Mouse (Mus musculus): ENCODE measurements around the gene Ppp1r12b.

Gene Ppp1r12b

GRCm38 (mm10) chr1:134796076-134796475 lies 159.7 kb downstream of the Ppp1r12b start:
- no peak for DNase-seq (ENCODE audit: low spot score)

- DNase-seq (ENCODE audit: low spot score) = no peak
Measured at GRCm38 (mm10) chr1:134791456-134791855, 164.3 kb downstream of the Ppp1r12b start.

- DNase-seq (ENCODE audit: low spot score) = no peak
Measured at GRCm38 (mm10) chr1:134790716-134791439, 164.9 kb downstream of the Ppp1r12b start.

- DNase-seq (ENCODE audit: low spot score) = no peak
Measured at GRCm38 (mm10) chr1:134788096-134788495, 167.6 kb downstream of the Ppp1r12b start.

- no peak for DNase-seq (ENCODE audit: low spot score)
Measured at GRCm38 (mm10) chr1:134784911-134785310, 170.8 kb downstream of the Ppp1r12b start.

GRCm38 (mm10) chr1:134784481-134784880 lies 171.3 kb downstream of the Ppp1r12b start:
- DNase-seq (ENCODE audit: low spot score) = no peak

GRCm38 (mm10) chr1:134783958-134784357 lies 171.8 kb downstream of the Ppp1r12b start:
- no peak for DNase-seq (ENCODE audit: low spot score)

GRCm38 (mm10) chr1:134782797-134783196 lies 172.9 kb downstream of the Ppp1r12b start:
- no peak for DNase-seq (ENCODE audit: low spot score)

- no peak for DNase-seq (ENCODE audit: low spot score)
Measured at GRCm38 (mm10) chr1:134777936-134778548, 177.7 kb downstream of the Ppp1r12b start.

GRCm38 (mm10) chr1:134777201-134777885 lies 178.4 kb downstream of the Ppp1r12b start:
- DNase-seq (ENCODE audit: low spot score) = no peak

GRCm38 (mm10) chr1:134775631-134776030 lies 180.1 kb downstream of the Ppp1r12b start:
- no peak for DNase-seq (ENCODE audit: low spot score)

- DNase-seq (ENCODE audit: low spot score) = no peak
Measured at GRCm38 (mm10) chr1:134774728-134775287, 180.9 kb downstream of the Ppp1r12b start.

GRCm38 (mm10) chr1:134774247-134774646 lies 181.5 kb downstream of the Ppp1r12b start:
- DNase-seq (ENCODE audit: low spot score) = no peak

- DNase-seq (ENCODE audit: low spot score) = no peak
Measured at GRCm38 (mm10) chr1:134773256-134773655, 182.5 kb downstream of the Ppp1r12b start.

GRCm38 (mm10) chr1:134772821-134773220 lies 182.9 kb downstream of the Ppp1r12b start:
- DNase-seq (ENCODE audit: low spot score) = no peak

- DNase-seq (ENCODE audit: low spot score) = no peak
Measured at GRCm38 (mm10) chr1:134771999-134772398, 183.7 kb downstream of the Ppp1r12b start.

GRCm38 (mm10) chr1:134771353-134771752 lies 184.4 kb downstream of the Ppp1r12b start:
- no peak for DNase-seq (ENCODE audit: low spot score)

- no peak for DNase-seq (ENCODE audit: low spot score)
Measured at GRCm38 (mm10) chr1:134770312-134770711, 185.4 kb downstream of the Ppp1r12b start.

GRCm38 (mm10) chr1:134766448-134766847 lies 189.3 kb downstream of the Ppp1r12b start:
- no peak for DNase-seq (ENCODE audit: low spot score)

- no peak for DNase-seq (ENCODE audit: low spot score)
Measured at GRCm38 (mm10) chr1:134764831-134765458, 190.8 kb downstream of the Ppp1r12b start.

- DNase-seq (ENCODE audit: low spot score) = no peak
Measured at GRCm38 (mm10) chr1:134763776-134764438, 191.8 kb downstream of the Ppp1r12b start.

- DNase-seq (ENCODE audit: low spot score) = no peak
Measured at GRCm38 (mm10) chr1:134763250-134763649, 192.5 kb downstream of the Ppp1r12b start.
